Mouse (Mus musculus) forebrain, embryonic 16.5 days (tissue): ENCODE results near the gene Rnpep. TPM values are rescaled to one million over a fixed set of nuclear protein-coding genes. Genes with fewer than 3 reads are reported as not detected.

ENCODE experiments used
- ATAC-seq: fragments of 200-750 bp; cut with Nextera tagmentation; 2 replicates; pipeline ENCODE4 v1.8.0; 2017; ENCODE audit warnings: mild to moderate bottlenecking, moderate library complexity
- H3K27ac ChIP-seq: fragments of 300-500 bp; sonication (generic); 2 replicates; pipeline ENCODE4 v1.5.1; 2014; ENCODE audit warnings: low read length, control low read depth
- H3K27me3 ChIP-seq: fragments of 300-500 bp; sonication (generic); replicated peaks from 2 replicates; pipeline ENCODE4 v1.6.1; 2014; ENCODE audit warnings: low read length; ENCODE audit not compliant: control insufficient read depth, insufficient read depth
- H3K36me3 ChIP-seq: fragments of 300-500 bp; sonication (generic); 2 replicates; pipeline ENCODE4 v1.6.1; 2014; ENCODE audit not compliant: control insufficient read depth, insufficient read depth
- H3K4me1 ChIP-seq: fragments of 300-500 bp; sonication (generic); replicated peaks from 2 replicates; pipeline ENCODE4 v1.6.1; 2014; ENCODE audit warnings: low read length; ENCODE audit not compliant: control insufficient read depth, insufficient read depth
- H3K4me2 ChIP-seq: fragments of 300-500 bp; sonication (generic); 2 replicates; pipeline ENCODE4 v1.6.1; 2014; ENCODE audit warnings: mild to moderate bottlenecking, low read length, control low read depth
- H3K4me3 ChIP-seq: fragments of 300-500 bp; sonication (generic); replicated peaks from 2 replicates; pipeline ENCODE4 v1.5.1; 2014; ENCODE audit warnings: mild to moderate bottlenecking, low read length, control low read depth
- H3K9ac ChIP-seq: fragments of 300-500 bp; sonication (generic); replicated peaks from 2 replicates; pipeline ENCODE4 v1.6.1; 2014; ENCODE audit warnings: low read depth, low read length, control low read depth
- H3K9me3 ChIP-seq: fragments of 300-500 bp; sonication (generic); 2 replicates; pipeline ENCODE4 v1.6.1; 2016; ENCODE audit warnings: low read length; ENCODE audit not compliant: control insufficient read depth
- WGBS: fragments of 180-500 bp; shearing (Covaris S2); extraction: QIAGEN DNeasy Blood & Tissue Kit; methylation state at CpG from one replicate; pipeline ENCODE4 v1.1.7; 2014; 5-methylcytosine and 5-hydroxymethylcytosine counted together
- polyA plus RNA-seq: library from polyadenylated mRNA; unstranded; fragments of >200 nt; fragmentation: Nextera tagmentation; extraction: Ambion mirVana; gene quantifications from 2 replicates; pipeline ENCODE4 v1.2.1, GENCODE M21; 2015

The Rnpep gene
- polyA plus RNA-seq = 93.3 and 100 TPM in 2 replicates

GRCm38 (mm10) chr1:135283826-135284291 lies at the start of gene Rnpep:
Rnpep (minus strand) TSS chr1:135284084.
- Histone ChIP-seq H3K36me3 (no peaks in the 10 kb centered on the region), H3K9ac (peak within 1 kb of the TSS; percentile 98), H3K4me1 (peaks cover 17% of the 10 kb centered on the region), H3K27ac (peak within 1 kb of the TSS; percentile 90), H3K4me3 (peak within 1 kb of the TSS; percentile 77), H3K9me3 (no peaks in the 10 kb centered on the region), H3K4me2 (peak within 1 kb of the TSS; percentile 61), H3K27me3 (no peaks in the 10 kb centered on the region)
- peak; percentile 90 for ATAC-seq
- 0% methylated on average over 38 of the region's 39 CpGs for WGBS

DNA sequence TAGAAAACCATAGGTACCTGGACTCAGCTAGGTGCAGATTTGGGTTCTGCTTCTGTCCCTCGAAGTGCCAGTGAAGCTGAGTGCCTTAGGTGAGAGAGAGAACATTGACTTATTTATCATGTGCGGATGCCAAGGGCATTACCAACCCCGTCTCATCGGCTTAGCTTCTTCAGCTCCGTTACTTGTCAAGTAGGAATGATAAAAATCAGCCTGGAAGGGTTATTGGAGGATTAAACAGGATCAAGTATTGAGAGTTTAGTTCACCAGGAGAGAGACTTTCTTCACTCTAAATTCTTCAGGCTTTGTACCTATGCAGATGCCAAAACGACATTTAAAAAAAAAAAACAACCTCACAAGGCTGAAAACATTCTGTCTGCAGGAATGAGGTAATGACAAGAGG lies 46.7 kb upstream of the Rnpep start:
- no peak overlapping the region for H3K27ac ChIP-seq
- ATAC-seq = no peak

GRCm38 (mm10) chr1:135328368-135328767 lies 44.5 kb upstream of the Rnpep start:
- no peaks in the 10 kb centered on the region for H3K9me3 ChIP-seq
- WGBS = 67% methylated on average over 5 of the region's 5 CpGs
- H3K27me3 ChIP-seq = peaks cover 2% of the 10 kb centered on the region; the same call in 1 of the 2 replicates
- H3K4me3 ChIP-seq = no peak overlapping the region
- ATAC-seq = no peak
- no peak overlapping the region for H3K4me2 ChIP-seq
- no peak overlapping the region for H3K9ac ChIP-seq
- no peaks in the 10 kb centered on the region for H3K36me3 ChIP-seq
- H3K4me1 ChIP-seq = no peaks in the 10 kb centered on the region
- H3K27ac ChIP-seq = no peak overlapping the region

More for the DNA sequence above, 46.7 kb upstream of the Rnpep start:
- H3K4me1 ChIP-seq = no peaks in the 10 kb centered on the region
- WGBS = 81% methylated on average over 6 of the region's 6 CpGs
- no peak overlapping the region for H3K4me2 ChIP-seq
- no peak overlapping the region for H3K9ac ChIP-seq
- H3K36me3 ChIP-seq = no peaks in the 10 kb centered on the region
- H3K9me3 ChIP-seq = no peaks in the 10 kb centered on the region
- no peaks in the 10 kb centered on the region for H3K27me3 ChIP-seq
- no peak overlapping the region for H3K4me3 ChIP-seq

GRCm38 (mm10) chr1:135325934-135326333 lies 42.0 kb upstream of the Rnpep start:
- no peaks in the 10 kb centered on the region for H3K4me1 ChIP-seq
- WGBS = 82% methylated on average over 2 of the region's 2 CpGs
- ATAC-seq = no peak
- no peaks in the 10 kb centered on the region for H3K36me3 ChIP-seq
- no peak overlapping the region for H3K9ac ChIP-seq
- no peak overlapping the region for H3K4me2 ChIP-seq
- no peak overlapping the region for H3K27ac ChIP-seq
- no peak overlapping the region for H3K4me3 ChIP-seq
- H3K27me3 ChIP-seq = peaks cover 2% of the 10 kb centered on the region; the same call in 1 of the 2 replicates
- H3K9me3 ChIP-seq = no peaks in the 10 kb centered on the region

DNA sequence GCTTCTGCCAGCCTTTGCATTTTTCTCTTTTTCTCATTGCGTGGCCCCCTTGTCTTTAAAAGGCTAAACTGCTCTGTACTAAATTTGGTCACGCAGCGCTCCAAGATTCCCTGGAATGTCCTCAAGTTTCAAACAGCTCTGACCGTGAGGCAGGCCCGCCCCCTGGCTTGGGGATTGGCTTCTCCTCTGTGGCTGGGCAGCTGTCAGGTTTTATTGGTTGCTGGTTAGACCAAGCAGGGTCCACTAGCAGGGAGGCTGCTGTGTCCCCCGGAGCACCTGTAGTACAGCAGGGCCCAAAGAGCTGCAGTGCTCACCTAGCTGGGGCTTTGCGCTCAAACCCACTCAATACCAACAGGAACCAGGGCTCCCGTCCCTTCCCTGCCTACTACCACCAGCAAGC lies 40.7 kb upstream of the Rnpep start, which contains the start of gene Lmod1:
TSS of gene Lmod1 (plus strand) at position 237 of the 400 bp plus-strand sequence.
- ATAC-seq = no peak
- Histone ChIP-seq H3K27ac (no peak within 1 kb of the TSS), H3K27me3 (peaks cover 7% of the 10 kb centered on the region; the same call in 1 of the 2 replicates), H3K9ac (no peak within 1 kb of the TSS), H3K36me3 (no peaks in the 10 kb centered on the region), H3K4me3 (no peak within 1 kb of the TSS), H3K9me3 (no peaks in the 10 kb centered on the region), H3K4me1 (no peaks in the 10 kb centered on the region), H3K4me2 (no peak within 1 kb of the TSS)
- WGBS = 13% methylated on average over 8 of the region's 8 CpGs

DNA sequence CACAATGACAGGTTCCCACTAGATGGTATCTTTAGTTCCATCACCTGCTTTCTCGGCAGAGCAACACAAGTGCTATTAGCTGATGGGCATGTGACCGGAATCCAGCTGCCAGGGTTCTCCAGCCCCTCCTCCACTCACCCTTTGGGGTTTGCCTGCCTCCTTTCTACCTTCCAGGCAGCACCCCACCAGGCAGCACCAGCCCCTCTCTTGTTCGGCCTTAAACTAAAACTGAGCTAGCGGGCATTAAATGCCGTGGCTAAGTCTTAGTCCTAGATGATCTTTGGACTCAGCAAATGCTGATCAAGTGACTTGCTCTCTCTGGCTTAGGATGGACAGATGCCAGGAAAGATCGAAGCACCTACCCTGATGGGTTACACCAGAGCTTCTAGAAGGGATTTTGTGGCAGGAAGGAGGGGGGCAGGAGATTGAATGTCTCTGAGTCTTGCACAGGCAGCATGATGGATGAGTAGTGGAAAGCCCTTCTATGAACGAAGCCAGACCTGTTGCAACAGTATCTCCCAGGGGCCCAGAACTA lies 39.5 kb upstream of the Rnpep start:
- ATAC-seq = no peak
- 83% methylated on average over 7 of the region's 7 CpGs for WGBS
- H3K4me3 ChIP-seq = no peak overlapping the region
- no peaks in the 10 kb centered on the region for H3K36me3 ChIP-seq
- H3K9ac ChIP-seq = no peak overlapping the region
- no peak overlapping the region for H3K27ac ChIP-seq
- no peak overlapping the region for H3K4me2 ChIP-seq
- no peaks in the 10 kb centered on the region for H3K4me1 ChIP-seq
- no peaks in the 10 kb centered on the region for H3K9me3 ChIP-seq
- H3K27me3 ChIP-seq = peaks cover 7% of the 10 kb centered on the region; the same call in 1 of the 2 replicates

GRCm38 (mm10) chr1:135313284-135314031 lies 29.6 kb upstream of the Rnpep start, which contains the start of gene Timm17a:
Timm17a (minus strand) TSS chr1:135313778.
- Histone ChIP-seq H3K27me3 (no peaks in the 10 kb centered on the region; the same call in 1 of the 2 replicates), H3K27ac (peak within 1 kb of the TSS; percentile 80), H3K4me3 (peak within 1 kb of the TSS; percentile 97), H3K9me3 (no peaks in the 10 kb centered on the region), H3K9ac (peak within 1 kb of the TSS; percentile 99), H3K4me1 (peaks cover 12% of the 10 kb centered on the region), H3K4me2 (peak within 1 kb of the TSS; percentile 90), H3K36me3 (peaks cover 7% of the 10 kb centered on the region)
- ATAC-seq = peak; percentile 100
- WGBS = under 1% methylated on average over 51 of the region's 51 CpGs

GRCm38 (mm10) chr1:135312201-135312600 lies 28.3 kb upstream of the Rnpep start:
- ATAC-seq = no peak
- Histone ChIP-seq H3K9ac (no peak overlapping the region), H3K4me1 (peaks cover 12% of the 10 kb centered on the region), H3K9me3 (no peaks in the 10 kb centered on the region), H3K4me2 (peak overlapping the region; percentile 90), H3K27me3 (no peaks in the 10 kb centered on the region), H3K4me3 (no peak overlapping the region), H3K27ac (no peak overlapping the region), H3K36me3 (peaks cover 12% of the 10 kb centered on the region)
- 89% methylated on average over 4 of the region's 4 CpGs for WGBS

DNA sequence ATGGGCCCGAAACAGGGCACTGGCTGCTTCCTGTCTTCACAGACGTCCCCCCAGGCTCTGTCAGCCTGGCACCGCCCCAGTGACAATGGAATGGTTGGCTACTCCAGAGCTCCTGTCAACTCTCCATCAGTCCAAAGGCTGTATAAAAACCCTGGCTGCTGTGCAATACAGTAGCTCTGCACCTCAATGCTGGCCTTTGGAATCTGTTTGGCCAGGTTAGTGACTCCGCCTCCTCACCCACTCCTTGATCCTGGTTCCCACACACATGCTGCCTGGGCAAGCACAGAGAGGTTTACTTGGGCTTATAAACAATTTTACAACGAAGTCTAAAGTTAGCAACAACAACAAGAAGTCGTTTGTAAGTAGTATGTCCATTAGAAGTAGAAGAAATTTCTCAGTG lies 27.5 kb upstream of the Rnpep start:
- Histone ChIP-seq H3K4me3 (no peak overlapping the region), H3K9ac (no peak overlapping the region), H3K4me1 (peaks cover 12% of the 10 kb centered on the region), H3K4me2 (no peak overlapping the region), H3K9me3 (no peaks in the 10 kb centered on the region), H3K36me3 (peaks cover 12% of the 10 kb centered on the region), H3K27me3 (no peaks in the 10 kb centered on the region), H3K27ac (no peak overlapping the region)
- ATAC-seq = no peak
- WGBS = 78% methylated on average over 6 of the region's 6 CpGs
